Mouse (Mus musculus) forebrain, embryonic 15.5 days (tissue): ENCODE results near the gene Slc9a5. TPM values are rescaled to one million over a fixed set of nuclear protein-coding genes. Genes with fewer than 3 reads are reported as not detected.
A peak's percentile ranks its signal among the peaks of the same experiment; 100 is the strongest.

ENCODE experiments used
- ATAC-seq: fragments of 200-750 bp; cut with Nextera tagmentation; replicated peaks from 2 replicates; pipeline ENCODE4 v1.8.0; 2017; ENCODE audit warnings: mild to moderate bottlenecking, moderate TSS enrichment, moderate library complexity
- H3K27ac ChIP-seq: fragments of 300-500 bp; sonication (generic); replicated peaks from 2 replicates; pipeline ENCODE4 v1.5.1; 2015; ENCODE audit warnings: mild to moderate bottlenecking, inconsistent platforms
- H3K27me3 ChIP-seq: fragments of 300-500 bp; sonication (generic); 2 replicates; pipeline ENCODE4 v1.6.1; 2015; ENCODE audit warnings: inconsistent platforms
- H3K36me3 ChIP-seq: fragments of 300-500 bp; sonication (generic); 2 replicates; pipeline ENCODE4 v1.6.1; 2015; ENCODE audit warnings: mild to moderate bottlenecking, inconsistent platforms
- H3K4me1 ChIP-seq: fragments of 300-500 bp; sonication (generic); 2 replicates; pipeline ENCODE4 v1.6.1; 2015; ENCODE audit warnings: inconsistent platforms
- H3K4me2 ChIP-seq: fragments of 300-500 bp; sonication (generic); replicated peaks from 2 replicates; pipeline ENCODE4 v1.6.1; 2015; ENCODE audit warnings: mild to moderate bottlenecking, inconsistent platforms
- H3K4me3 ChIP-seq: fragments of 300-500 bp; sonication (generic); 2 replicates; pipeline ENCODE4 v1.5.1; 2015; ENCODE audit warnings: mild to moderate bottlenecking, inconsistent platforms
- H3K9ac ChIP-seq: fragments of 300-500 bp; sonication (generic); replicated peaks from 2 replicates; pipeline ENCODE4 v1.6.1; 2015; ENCODE audit warnings: mild to moderate bottlenecking, inconsistent platforms
- H3K9me3 ChIP-seq: fragments of 300-500 bp; sonication (generic); 2 replicates; pipeline ENCODE4 v1.6.1; 2016; ENCODE audit warnings: inconsistent platforms
- WGBS: fragments of 180-500 bp; shearing (Covaris S2); methylation state at CpG from one replicate; pipeline ENCODE4 v1.1.7; 2015; ENCODE audit warnings: mixed read lengths; 5-methylcytosine and 5-hydroxymethylcytosine counted together
- polyA plus RNA-seq: library from polyadenylated mRNA; unstranded; fragments of >200 nt; fragmentation: Nextera tagmentation; extraction: Ambion mirVana; gene quantifications from 2 replicates; pipeline ENCODE4 v1.2.1, GENCODE M21; 2015

The Slc9a5 gene
- polyA plus RNA-seq, 1 experiment from 2014 or later = 6.9 TPM

DNA sequence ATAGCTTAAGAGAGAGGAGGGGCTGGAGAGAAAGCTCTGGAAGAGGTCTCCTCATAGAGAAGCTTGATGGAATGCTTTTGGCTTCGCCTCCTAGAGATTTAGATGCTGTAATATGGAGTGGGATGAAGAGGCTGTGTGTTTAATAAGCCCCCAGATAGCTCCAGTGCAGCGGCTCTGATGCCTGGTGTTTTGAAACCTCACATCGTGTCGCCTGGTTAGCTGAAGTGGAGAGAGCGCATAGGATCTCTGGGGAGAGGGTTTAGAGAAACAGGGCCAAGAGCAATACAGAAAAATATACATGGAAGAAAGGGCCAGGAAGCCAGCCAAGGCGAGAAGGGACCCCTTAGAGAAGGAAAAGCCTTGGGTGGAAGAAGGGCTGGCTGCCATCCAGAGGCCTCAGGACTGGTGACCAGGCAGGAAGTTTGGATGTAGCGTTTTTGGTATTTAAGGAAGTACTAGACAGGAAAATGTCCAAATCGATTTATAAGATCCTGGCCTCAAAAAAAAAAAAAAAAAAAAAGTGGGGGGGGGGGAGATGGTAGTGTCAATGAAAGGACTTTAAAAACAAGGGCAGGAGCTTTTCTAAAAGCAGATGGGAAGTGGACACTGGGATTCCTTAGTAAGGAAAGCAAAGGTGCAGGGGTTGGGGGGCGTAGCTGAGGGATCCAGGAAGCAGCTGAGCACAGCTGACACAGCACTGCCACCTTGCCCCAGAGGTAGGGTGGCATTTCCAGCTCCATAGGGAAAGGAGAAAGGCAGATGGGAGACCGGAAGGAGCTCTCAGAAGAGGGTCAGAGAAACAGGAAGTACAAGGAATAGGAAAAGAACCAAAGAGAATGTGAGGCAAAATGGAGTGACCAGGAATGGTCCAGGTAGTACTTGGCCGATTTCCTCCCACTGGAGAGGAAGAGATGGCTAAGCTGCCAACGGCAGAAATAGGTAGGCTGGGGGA, 13.4 kb downstream of the Slc9a5 start:
- H3K4me2 ChIP-seq = no peak overlapping the region

GRCm38 (mm10) chr8:105367107-105367506, 18.5 kb downstream of the Slc9a5 start:
- no peaks in the 10 kb centered on the region for H3K27me3 ChIP-seq
- H3K9ac ChIP-seq = no peak overlapping the region
- H3K4me3 ChIP-seq = no peak overlapping the region
- 73% methylated on average over 2 of the region's 2 CpGs for WGBS
- H3K4me1 ChIP-seq = no peaks in the 10 kb centered on the region
- H3K9me3 ChIP-seq = no peaks in the 10 kb centered on the region
- peaks cover 15% of the 10 kb centered on the region for H3K36me3 ChIP-seq
- no peak overlapping the region for H3K27ac ChIP-seq
- no peak for ATAC-seq
- no peak overlapping the region for H3K4me2 ChIP-seq

More for the DNA sequence above, 13.4 kb downstream of the Slc9a5 start:
- H3K9me3 ChIP-seq = no peaks in the 10 kb centered on the region
- H3K9ac ChIP-seq = no peak overlapping the region
- no peak overlapping the region for H3K27ac ChIP-seq
- no peaks in the 10 kb centered on the region for H3K4me1 ChIP-seq
- H3K27me3 ChIP-seq = no peaks in the 10 kb centered on the region
- peaks cover 7% of the 10 kb centered on the region; the same call in 1 of the 2 replicates for H3K36me3 ChIP-seq
- ATAC-seq = no peak
- WGBS = 78% methylated on average over 12 of the region's 12 CpGs
- no peak overlapping the region for H3K4me3 ChIP-seq

GRCm38 (mm10) chr8:105372473-105372872, 23.8 kb downstream of the Slc9a5 start:
- Histone ChIP-seq H3K9ac (no peak overlapping the region), H3K4me3 (no peak overlapping the region), H3K36me3 (peaks cover 5% of the 10 kb centered on the region), H3K4me1 (0 out of 2 replicates have a peak, but pooled peaks cover 3% of the 10 kb centered on the region), H3K9me3 (peaks cover 2% of the 10 kb centered on the region; the same call in 1 of the 2 replicates), H3K4me2 (no peak overlapping the region), H3K27ac (no peak overlapping the region), H3K27me3 (no peaks in the 10 kb centered on the region)
- WGBS = 74% methylated on average over 9 of the region's 9 CpGs
- ATAC-seq = no peak

GRCm38 (mm10) chr8:105373032-105373431, 24.4 kb downstream of the Slc9a5 start, which contains the start of gene Plekhg4:
Gene Plekhg4 (plus strand): TSS chr8:105373274.
- no peak within 1 kb of the TSS for H3K9ac ChIP-seq
- no peak within 1 kb of the TSS for H3K27ac ChIP-seq
- ATAC-seq = no peak
- H3K27me3 ChIP-seq = no peaks in the 10 kb centered on the region
- H3K4me3 ChIP-seq = no peak within 1 kb of the TSS
- H3K9me3 ChIP-seq = peaks cover 2% of the 10 kb centered on the region; the same call in 1 of the 2 replicates
- 67% methylated on average over 2 of the region's 2 CpGs for WGBS
- peaks cover 3% of the 10 kb centered on the region for H3K36me3 ChIP-seq
- H3K4me1 ChIP-seq = 0 out of 2 replicates have a peak, but pooled peaks cover 3% of the 10 kb centered on the region
- H3K4me2 ChIP-seq = no peak within 1 kb of the TSS

GRCm38 (mm10) chr8:105374513-105374966, 25.9 kb downstream of the Slc9a5 start:
- Histone ChIP-seq H3K27ac (no peak overlapping the region), H3K36me3 (no peaks in the 10 kb centered on the region), H3K9ac (0 out of 2 replicates have a peak overlapping the region, but pooled peaks have one; percentile 8), H3K4me2 (peak overlapping the region; percentile 31; the same call in 1 of the 2 replicates), H3K4me3 (peak overlapping the region; percentile 17), H3K27me3 (no peaks in the 10 kb centered on the region), H3K9me3 (peaks cover 2% of the 10 kb centered on the region; the same call in 1 of the 2 replicates), H3K4me1 (peaks cover 9% of the 10 kb centered on the region; the same call in 1 of the 2 replicates)
- ATAC-seq = 0 out of 2 replicates have a peak, but pooled peaks have one; percentile 26
- WGBS = 26% methylated on average over 33 of the region's 33 CpGs

GRCm38 (mm10) chr8:105378673-105379072, 30.0 kb downstream of the Slc9a5 start:
- peaks cover 2% of the 10 kb centered on the region; the same call in 1 of the 2 replicates for H3K9me3 ChIP-seq
- no peak overlapping the region for H3K4me3 ChIP-seq
- H3K27ac ChIP-seq = no peak overlapping the region
- H3K36me3 ChIP-seq = no peaks in the 10 kb centered on the region
- H3K27me3 ChIP-seq = no peaks in the 10 kb centered on the region
- no peak overlapping the region for H3K4me2 ChIP-seq
- no peak overlapping the region for H3K9ac ChIP-seq
- H3K4me1 ChIP-seq = peaks cover 9% of the 10 kb centered on the region; the same call in 1 of the 2 replicates
- peak; percentile 47; the same call in 1 of the 2 replicates for ATAC-seq
- WGBS = 39% methylated on average over 19 of the region's 19 CpGs

- Histone ChIP-seq H3K36me3 (no peaks in the 10 kb centered on the region), H3K4me2 (no peak overlapping the region), H3K4me3 (no peak overlapping the region), H3K9me3 (no peaks in the 10 kb centered on the region), H3K9ac (no peak overlapping the region), H3K27me3 (no peaks in the 10 kb centered on the region), H3K4me1 (peaks cover 6% of the 10 kb centered on the region; the same call in 1 of the 2 replicates), H3K27ac (no peak overlapping the region)
- 86% methylated on average over 12 of the region's 12 CpGs for WGBS
- no peak for ATAC-seq
Measured at GRCm38 (mm10) chr8:105380308-105380707, 31.7 kb downstream of the Slc9a5 start.

DNA sequence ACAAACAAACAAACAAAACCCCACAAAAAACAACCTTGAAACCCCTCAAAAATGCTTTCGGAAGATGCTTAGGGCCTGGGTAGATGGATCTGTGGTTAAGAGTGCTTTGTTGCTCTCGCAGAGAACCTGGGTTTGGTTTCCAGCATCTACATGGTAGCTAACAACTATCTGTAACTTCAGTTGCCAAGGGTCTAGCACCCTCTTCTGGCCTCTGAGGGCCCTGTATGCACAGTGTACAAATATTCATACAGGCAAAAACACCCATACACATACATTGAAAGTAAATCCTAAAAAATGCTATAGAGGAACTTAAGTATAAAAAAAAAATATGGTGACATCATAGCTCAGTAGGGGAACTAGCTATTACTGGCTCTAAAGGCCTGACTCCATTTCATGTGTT, 35.4 kb downstream of the Slc9a5 start:
- Histone ChIP-seq H3K36me3 (no peaks in the 10 kb centered on the region), H3K27me3 (no peaks in the 10 kb centered on the region), H3K27ac (no peak overlapping the region), H3K9me3 (no peaks in the 10 kb centered on the region), H3K4me1 (no peaks in the 10 kb centered on the region), H3K4me3 (no peak overlapping the region), H3K4me2 (no peak overlapping the region), H3K9ac (no peak overlapping the region)
- whole genome bisulfite sequencing = 100% methylated on average over 2 of the region's 2 CpGs
- no peak for ATAC-seq

DNA sequence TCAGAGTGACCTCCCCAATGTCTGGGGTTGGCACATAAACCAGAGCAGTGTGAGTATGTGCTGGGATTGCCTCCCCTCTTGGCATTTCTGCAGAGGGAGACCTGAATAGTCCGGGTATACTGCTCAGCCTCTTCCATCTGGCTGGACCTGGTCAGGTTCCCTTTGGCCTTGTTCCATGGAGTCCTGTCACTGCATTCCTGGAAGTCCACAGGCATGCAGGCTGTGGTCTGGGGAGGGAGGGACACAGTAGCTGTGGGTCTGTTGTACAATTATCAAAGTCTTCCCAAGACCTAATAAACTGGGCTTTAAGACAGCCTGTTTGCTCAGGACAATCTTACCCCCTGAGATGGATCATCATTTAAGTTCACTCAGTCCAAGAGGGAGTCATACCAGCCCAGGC, 38.5 kb downstream of the Slc9a5 start:
- Histone ChIP-seq H3K4me1 (no peaks in the 10 kb centered on the region), H3K27me3 (no peaks in the 10 kb centered on the region), H3K9ac (no peak overlapping the region), H3K36me3 (no peaks in the 10 kb centered on the region), H3K9me3 (no peaks in the 10 kb centered on the region), H3K4me3 (no peak overlapping the region), H3K27ac (no peak overlapping the region), H3K4me2 (no peak overlapping the region)
- ATAC-seq = no peak
- WGBS = 77% methylated on average over 1 of the region's 1 CpGs

DNA sequence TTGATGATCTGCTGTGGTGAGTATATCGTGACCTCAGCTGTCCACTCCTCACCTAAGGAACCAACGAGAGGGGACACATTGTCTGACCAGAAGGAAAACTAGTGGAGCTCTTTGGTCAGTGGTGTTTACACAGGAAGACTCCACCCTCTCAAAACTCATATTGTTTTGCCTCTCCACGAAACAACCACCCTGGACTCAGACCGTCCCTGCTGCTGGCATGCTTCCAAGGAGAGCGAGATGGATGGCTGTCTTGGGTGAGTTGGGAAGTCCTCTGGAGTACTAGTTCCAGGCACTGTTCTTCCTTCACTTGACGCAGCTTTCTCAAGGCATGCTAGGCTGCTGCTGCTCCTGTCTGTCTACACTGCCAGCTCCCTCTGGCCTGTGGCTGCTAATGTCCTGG, 40.5 kb downstream of the Slc9a5 start:
- WGBS = 79% methylated on average over 6 of the region's 6 CpGs
- H3K4me2 ChIP-seq = no peak overlapping the region
- H3K27ac ChIP-seq = no peak overlapping the region

GRCm38 (mm10) chr8:105393089-105393787, 44.6 kb downstream of the Slc9a5 start:
- no peaks in the 10 kb centered on the region for H3K27me3 ChIP-seq
- no peak overlapping the region for H3K4me2 ChIP-seq
- ATAC-seq = no peak
- H3K4me1 ChIP-seq = peaks cover 7% of the 10 kb centered on the region; the same call in 1 of the 2 replicates
- no peak overlapping the region for H3K4me3 ChIP-seq
- 91% methylated on average over 12 of the region's 12 CpGs for WGBS
- H3K9me3 ChIP-seq = no peaks in the 10 kb centered on the region
- no peak overlapping the region for H3K27ac ChIP-seq
- H3K9ac ChIP-seq = no peak overlapping the region
- H3K36me3 ChIP-seq = no peaks in the 10 kb centered on the region

More for the DNA sequence above, 40.5 kb downstream of the Slc9a5 start:
- Histone ChIP-seq H3K9ac (no peak overlapping the region), H3K36me3 (no peaks in the 10 kb centered on the region), H3K27me3 (no peaks in the 10 kb centered on the region), H3K9me3 (no peaks in the 10 kb centered on the region), H3K4me3 (no peak overlapping the region), H3K4me1 (0 out of 2 replicates have a peak, but pooled peaks cover 2% of the 10 kb centered on the region)
- ATAC-seq = no peak
